Mouse (Mus musculus) heart, postnatal 0 days (tissue): ENCODE measurements around the gene Lcn4.

ENCODE experiments used
- CTCF ChIP-seq: IDR thresholded peaks from 2 replicates; pipeline ENCODE4 v1.5.1; 2016; ENCODE audit warnings: antibody characterized with exemption, control low read depth, low read depth
- EP300 ChIP-seq: IDR thresholded peaks from 2 replicates; pipeline ENCODE4 v1.6.1; 2016; ENCODE audit warnings: antibody characterized with exemption, low read depth

GRCm38 (mm10) chr2:26625419-26625818, 45.7 kb downstream of the Lcn4 start:
- TF ChIP-seq CTCF (no peak), EP300 (no peak)
